Mouse (Mus musculus) cortical plate, adult 2 months (tissue): Measurements from ENCODE around the gene Arid5b.

Experiments used
- CTCF ChIP-seq: fragments of 200-500 bp; IDR thresholded peaks from 2 replicates; pipeline ENCODE4 v1.5.1; 2011; ENCODE audit warnings: mild to moderate bottlenecking, control low read depth, low read length; ENCODE audit not compliant: insufficient read depth; ENCODE audit errors: extremely low read depth
- POLR2A ChIP-seq: fragments of 200-500 bp; IDR thresholded peaks from 2 replicates; pipeline ENCODE4 v1.6.1; 2011; ENCODE audit warnings: mild to moderate bottlenecking, low read length, control low read depth; ENCODE audit not compliant: insufficient read depth; ENCODE audit errors: extremely low read depth

- TF ChIP-seq POLR2A, result no peak
- no peak for TF ChIP-seq CTCF
These were observed 144.5 kb downstream of the Arid5b start for GRCm38 (mm10) chr10:68134071-68134470.
